Comparison of ENCODE assay signal across 16 mouse cellular contexts in genomic region chr6:87740496-87740895, GRCm38 (mm10). TPM values are rescaled to one million over a fixed set of nuclear protein-coding genes. Genes with fewer than 3 reads are reported as not detected.
DNase-seq lines count a peak whose midpoint lies in the region; ATAC-seq and TF ChIP-seq lines count a peak whose summit lies in the region.
"Had no signal": no experiment of that assay in that cellular context is flagged by ENCODE, and none has a peak within 500 bp of the region (broad histone marks: within the 10 kb centered on the region; RNA-seq: fewer than 3 reads in every experiment).

No protein-coding gene starts in this region.

- no peak overlapping the region for H3K9ac ChIP-seq in lung, embryonic 14.5 days
- H3K9ac ChIP-seq in liver, embryonic 12.5 days, result peak overlapping the region; percentile 47; the same call in 1 of the 2 replicates
- no peak overlapping the region for H3K9ac ChIP-seq in midbrain, embryonic 11.5 days (ENCODE audit: low read length)
- H3K9ac ChIP-seq: forebrain, embryonic 15.5 days had no signal

- no peak for TF ChIP-seq POLR2A in cerebellum, adult 2 months (IDR thresholded peaks at IDR 0.05; ENCODE audit: borderline replicate concordance, insufficient read depth, low read length)

- no peak; the same call in 1 of the 2 replicates for ATAC-seq in lung, embryonic 14.5 days (ENCODE audit: insufficient read depth)
- peak; percentile 93 for ATAC-seq in liver, embryonic 12.5 days
- no peak for ATAC-seq in midbrain, embryonic 11.5 days (ENCODE audit: low FRiP score)
- ATAC-seq: forebrain, embryonic 15.5 days; intestine, embryonic 16.5 days; lung, postnatal 0 days had no signal

- peak overlapping the region; percentile 24; the same call in 1 of the 2 replicates for H3K27ac ChIP-seq in lung, embryonic 14.5 days (ENCODE audit: low read depth)
- peak overlapping the region; percentile 91 for H3K27ac ChIP-seq in liver, embryonic 12.5 days
- H3K27ac ChIP-seq in midbrain, embryonic 11.5 days (ENCODE audit: low read depth, low read length), result no peak overlapping the region; the same call in 1 of the 2 replicates
- H3K27ac ChIP-seq in embryonic facial prominence, embryonic 10.5 days (replicated peaks), result no peak overlapping the region
- H3K27ac ChIP-seq in cerebellum, adult 2 months (ENCODE audit: insufficient read depth, low read length), result no peak overlapping the region
- H3K27ac ChIP-seq: forebrain, embryonic 15.5 days; heart, adult 2 months had no signal

- no peak overlapping the region for H3K4me3 ChIP-seq in lung, embryonic 14.5 days (ENCODE audit: low read depth, low read length)
- no peak overlapping the region for H3K4me3 ChIP-seq in liver, embryonic 12.5 days
- no peak overlapping the region for H3K4me3 ChIP-seq in midbrain, embryonic 11.5 days (ENCODE audit: low read depth, low read length)
- no peak overlapping the region for H3K4me3 ChIP-seq in embryonic facial prominence, embryonic 10.5 days
- no peak overlapping the region for H3K4me3 ChIP-seq in cerebellum, adult 2 months (replicated peaks; ENCODE audit: insufficient read depth, low read depth, low read length)
- H3K4me3 ChIP-seq: forebrain, embryonic 15.5 days; heart, adult 2 months had no signal

- no peaks in the 10 kb centered on the region for H3K36me3 ChIP-seq in lung, embryonic 14.5 days (ENCODE audit: insufficient read depth)
- H3K36me3 ChIP-seq in liver, embryonic 12.5 days, result no peaks in the 10 kb centered on the region
- H3K36me3 ChIP-seq in midbrain, embryonic 11.5 days (ENCODE audit: control insufficient read depth, insufficient read depth, low read length), result no peaks in the 10 kb centered on the region
- H3K36me3 ChIP-seq in embryonic facial prominence, embryonic 10.5 days (replicated peaks), result no peaks in the 10 kb centered on the region
- H3K36me3 ChIP-seq: forebrain, embryonic 15.5 days had no signal

- H3K4me2 ChIP-seq in lung, embryonic 14.5 days, result no peak overlapping the region
- H3K4me2 ChIP-seq in liver, embryonic 12.5 days, result peak overlapping the region; percentile 35
- no peak overlapping the region for H3K4me2 ChIP-seq in midbrain, embryonic 11.5 days
- H3K4me2 ChIP-seq: forebrain, embryonic 15.5 days had no signal

- H3K27me3 ChIP-seq in lung, embryonic 14.5 days (ENCODE audit: insufficient read depth, low read length), result no peaks in the 10 kb centered on the region
- H3K27me3 ChIP-seq in liver, embryonic 12.5 days (replicated peaks), result peaks cover 19% of the 10 kb centered on the region
- H3K27me3 ChIP-seq in midbrain, embryonic 11.5 days (ENCODE audit: control insufficient read depth, insufficient read depth, low read length), result no peaks in the 10 kb centered on the region
- peaks cover 28% of the 10 kb centered on the region for H3K27me3 ChIP-seq in embryonic facial prominence, embryonic 10.5 days (replicated peaks; ENCODE audit: low read depth, poor library complexity, severe bottlenecking)
- H3K27me3 ChIP-seq in cerebellum, adult 2 months (ENCODE audit: control insufficient read depth, insufficient read depth, low read length), result no peaks in the 10 kb centered on the region
- H3K27me3 ChIP-seq: forebrain, embryonic 15.5 days had no signal

- TF ChIP-seq CTCF in lung, embryonic 14.5 days (IDR thresholded peaks at IDR 0.05; ENCODE audit: low read depth), result no peak
- no peak for TF ChIP-seq CTCF in cerebellum, adult 2 months (IDR thresholded peaks at IDR 0.05; ENCODE audit: borderline replicate concordance, insufficient read depth, low read depth, low read length)

- H3K9me3 ChIP-seq in lung, embryonic 14.5 days (ENCODE audit: low read depth, low read length), result no peaks in the 10 kb centered on the region
- no peaks in the 10 kb centered on the region for H3K9me3 ChIP-seq in liver, embryonic 12.5 days (replicated peaks)
- no peaks in the 10 kb centered on the region for H3K9me3 ChIP-seq in midbrain, embryonic 11.5 days (ENCODE audit: control insufficient read depth, low read length)
- no peaks in the 10 kb centered on the region for H3K9me3 ChIP-seq in embryonic facial prominence, embryonic 10.5 days
- H3K9me3 ChIP-seq: forebrain, embryonic 15.5 days had no signal

- H3K4me1 ChIP-seq in lung, embryonic 14.5 days (ENCODE audit: insufficient read depth), result peaks cover 8% of the 10 kb centered on the region; the same call in 1 of the 2 replicates
- H3K4me1 ChIP-seq in liver, embryonic 12.5 days, result peaks cover 79% of the 10 kb centered on the region
- H3K4me1 ChIP-seq in midbrain, embryonic 11.5 days (ENCODE audit: control insufficient read depth, insufficient read depth, low read length), result peaks cover 21% of the 10 kb centered on the region
- H3K4me1 ChIP-seq in embryonic facial prominence, embryonic 10.5 days, result peaks cover 31% of the 10 kb centered on the region
- no peaks in the 10 kb centered on the region for H3K4me1 ChIP-seq in cerebellum, adult 2 months (ENCODE audit: control insufficient read depth, insufficient read depth, low read length)
- H3K4me1 ChIP-seq: forebrain, embryonic 15.5 days had no signal

- DNase-seq in lung, embryonic 14.5 days, result peak; percentile 39
- no peak for DNase-seq in lung, postnatal 14 days
- DNase-seq in brain, adult 2 months (ENCODE audit: low read depth, low spot score), result peak; percentile 12
- DNase-seq in spleen, postnatal 10 days (ENCODE audit: low spot score in 2 of 2), result peak; percentile 57 to 78
- DNase-seq in midbrain, embryonic 11.5 days (ENCODE audit: low spot score, missing footprints), result no peak
- DNase-seq in embryonic facial prominence, embryonic 10.5 days (ENCODE audit: low spot score), result no peak
- DNase-seq in cerebellum, adult 2 months, result no peak
- DNase-seq: cerebellum, adult 9-11 months; heart, adult 2 months; kidney, postnatal 14 days; left cerebral cortex, postnatal 4 days; midbrain, embryonic 14.5 days had no signal

RNA-seq across cellular contexts. Expression of gene Efcc1, which starts 9.8 kb away (rescaled TPM):
- polyA plus RNA-seq in lung, embryonic 14.5 days (2014; fragmentation: Nextera tagmentation; extraction: Ambion mirVana), result 3.4 and 3.8 TPM in 2 replicates
- polyA plus RNA-seq in liver, embryonic 12.5 days (2016; fragmentation: Nextera tagmentation; extraction: Ambion mirVana), result 0.51 and 0.63 TPM in 2 replicates
- polyA plus RNA-seq in midbrain, embryonic 11.5 days (2014; fragmentation: Nextera tagmentation; extraction: Ambion mirVana), result 6.1 and 6.4 TPM in 2 replicates
- 0.61 and 1.4 TPM in 2 replicates for polyA plus RNA-seq in embryonic facial prominence, embryonic 10.5 days (2016; fragmentation: Nextera tagmentation; extraction: Ambion mirVana)
- polyA plus RNA-seq in cerebellum, adult 2 months (2012; rRNA removed), result 4.0 and 4.5 TPM in 2 replicates

RNA-seq across cellular contexts. Expression of gene Gp9, which starts 37.4 kb away (rescaled TPM):
- 4.0 and 4.3 TPM in 2 replicates for polyA plus RNA-seq in lung, embryonic 14.5 days (2014; fragmentation: Nextera tagmentation; extraction: Ambion mirVana)
- 40.9 and 44.2 TPM in 2 replicates for polyA plus RNA-seq in liver, embryonic 12.5 days (2016; fragmentation: Nextera tagmentation; extraction: Ambion mirVana)
- 1.8 and 2.5 TPM in 2 replicates for polyA plus RNA-seq in midbrain, embryonic 11.5 days (2014; fragmentation: Nextera tagmentation; extraction: Ambion mirVana)
- 2.6 TPM in 2 replicates for polyA plus RNA-seq in embryonic facial prominence, embryonic 10.5 days (2016; fragmentation: Nextera tagmentation; extraction: Ambion mirVana)
- polyA plus RNA-seq in cerebellum, adult 2 months (2012; rRNA removed), result 0.49 and 0.68 TPM in 2 replicates

Comparison
In these comparisons a context has a peak if more than half of its experiments do, and no peak if none do; other contexts are left out.
1. DNase-seq: peak in lung, embryonic 14.5 days (single experiment), brain, adult 2 months (single experiment) and spleen, postnatal 10 days (2 of 2); none in lung, postnatal 14 days (single experiment), midbrain, embryonic 11.5 days (single experiment), embryonic facial prominence, embryonic 10.5 days (single experiment) and cerebellum, adult 2 months (0 of 2).
2. H3K27ac ChIP-seq: peak in lung, embryonic 14.5 days (single experiment) and liver, embryonic 12.5 days (single experiment); none in midbrain, embryonic 11.5 days (single experiment), embryonic facial prominence, embryonic 10.5 days (single experiment) and cerebellum, adult 2 months (single experiment).